Mouse (Mus musculus): ENCODE results near the gene Gm10639.
"Not testable (repeated sequence)": the region's sequence is repeated elsewhere in the genome, so short reads cannot be mapped to it uniquely, and the experiment has no call there.

Gene Gm10639

DNA sequence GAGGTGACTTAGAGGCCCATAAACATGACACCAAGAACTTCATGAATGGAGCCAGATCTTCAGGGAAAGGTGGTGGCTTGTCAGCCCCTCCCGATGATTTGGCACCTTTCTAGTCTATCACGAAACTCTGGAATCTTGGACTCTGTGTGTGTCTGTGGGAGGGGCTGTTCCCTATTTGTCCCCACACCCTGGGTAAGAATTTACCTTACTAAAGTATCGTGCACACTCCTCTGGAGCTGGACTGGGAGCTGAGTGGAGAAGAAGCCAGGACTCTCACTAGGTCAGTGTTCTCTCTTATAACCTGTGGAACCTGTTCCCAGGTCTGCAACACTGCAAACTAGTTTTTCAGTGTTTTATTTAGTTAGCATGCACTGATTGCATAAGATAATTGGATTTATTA is at the start of gene Gm10639:
Gene Gm10639, plus strand, starts transcription at position 201 of the 400 bp plus-strand sequence.
- DNase-seq (ENCODE audit: low spot score) = not testable (repeated sequence)

DNA sequence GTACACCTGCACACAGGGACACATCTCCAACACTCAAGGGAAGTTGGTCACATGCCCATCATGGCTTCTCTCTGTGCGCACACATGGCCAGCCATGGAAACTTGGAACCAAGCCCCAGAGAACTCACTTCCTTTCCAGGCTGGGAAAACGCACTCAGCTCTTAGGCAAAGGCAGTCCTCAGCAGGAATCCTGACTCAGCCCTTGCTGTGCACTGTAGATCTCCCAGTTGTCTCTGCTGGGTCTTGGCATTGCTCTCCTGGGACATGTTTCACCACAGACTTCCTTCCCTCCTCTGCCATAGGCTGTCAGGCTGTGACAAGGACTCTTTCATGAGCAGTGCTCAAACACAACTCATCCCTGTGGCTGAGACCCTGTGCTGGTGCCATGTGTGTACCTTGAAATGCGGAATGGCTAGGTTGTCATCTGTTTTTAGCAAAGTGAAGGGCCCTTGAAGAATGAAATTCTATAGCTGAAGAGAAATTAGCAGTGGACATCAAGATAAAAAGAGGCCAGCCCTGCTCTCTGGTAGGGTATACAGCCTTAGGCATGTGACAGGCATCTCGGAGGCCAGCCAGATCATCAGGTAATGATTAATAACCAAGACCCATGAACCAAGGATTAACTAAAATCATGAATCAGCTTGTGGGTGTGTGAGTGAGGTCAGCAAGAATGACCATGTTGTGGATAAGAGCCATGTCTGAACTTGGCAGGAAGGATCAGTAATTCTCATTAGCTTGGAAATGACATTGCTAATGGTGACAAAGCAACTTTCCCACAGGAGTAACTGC is 33.8 kb upstream of the Gm10639 start:
- not testable (repeated sequence) for DNase-seq (ENCODE audit: low spot score)

DNA sequence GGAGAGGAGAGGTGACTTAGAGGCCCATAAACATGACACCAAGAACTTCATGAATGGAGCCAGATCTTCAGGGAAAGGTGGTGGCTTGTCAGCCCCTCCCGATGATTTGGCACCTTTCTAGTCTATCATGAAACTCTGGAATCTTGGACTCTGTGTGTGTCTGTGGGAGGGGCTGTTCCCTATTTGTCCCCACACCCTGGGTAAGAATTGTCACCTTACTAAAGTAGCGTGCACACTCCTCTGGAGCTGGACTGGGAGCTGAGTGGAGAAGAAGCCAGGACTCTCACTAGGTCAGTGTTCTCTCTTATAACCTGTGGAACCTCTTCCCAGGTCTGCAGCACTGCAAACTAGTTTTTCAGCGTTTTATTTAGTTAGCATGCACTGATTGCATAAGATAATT is 32.8 kb upstream of the Gm10639 start, which contains the start of gene Gm3776:
Gene Gm3776, plus strand, starts transcription at position 216 of the 400 bp plus-strand sequence.
- DNase-seq (ENCODE audit: low spot score) = not testable (repeated sequence)

DNA sequence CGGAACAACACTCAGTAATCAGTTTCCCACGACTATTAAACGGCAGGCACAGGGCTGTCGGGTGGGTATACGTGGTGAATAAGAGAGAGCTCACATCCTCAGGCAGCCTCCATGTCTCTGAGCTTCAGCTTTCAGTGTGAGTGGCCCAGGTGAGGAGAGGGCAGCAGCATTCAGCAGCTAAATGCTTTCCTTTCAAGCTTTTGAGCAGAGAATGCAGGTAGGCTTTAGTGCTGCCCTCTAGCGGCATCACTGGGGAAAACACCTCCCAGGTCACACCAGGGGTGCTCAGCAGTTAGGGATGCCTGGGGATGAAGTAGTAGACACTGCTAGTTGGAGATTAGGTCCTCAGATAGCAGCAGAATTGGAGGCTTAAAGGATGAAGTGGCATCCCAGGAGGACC is 30.0 kb upstream of the Gm10639 start:
- DNase-seq (ENCODE audit: low spot score) = peak; percentile 46

DNA sequence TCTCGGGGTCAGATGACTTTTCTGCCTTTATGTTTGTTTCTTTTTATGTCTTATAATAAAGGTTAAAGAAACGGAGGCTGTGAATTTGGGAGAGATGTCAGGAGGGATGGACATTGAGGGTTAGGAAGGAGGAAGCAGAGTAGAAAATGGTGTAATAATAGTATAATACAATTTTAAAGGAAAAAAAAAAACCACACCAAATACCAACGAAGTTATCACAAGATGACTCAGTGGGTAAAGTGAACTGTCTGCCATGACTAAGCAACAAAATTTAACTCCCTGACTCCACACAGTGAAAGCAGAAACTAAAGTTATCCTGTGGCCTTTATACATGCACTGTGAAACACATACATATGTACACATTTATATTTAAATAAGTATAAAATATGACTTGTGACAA is 18.8 kb upstream of the Gm10639 start:
- DNase-seq (ENCODE audit: low spot score) = not testable (repeated sequence)

- DNase-seq (ENCODE audit: low spot score) = not testable (repeated sequence)
These were observed 7.6 kb upstream of the Gm10639 start for GRCm38 (mm10) chr9:78282002-78282711.

- DNase-seq (ENCODE audit: low spot score) = not testable (repeated sequence)
These were observed 660 bp upstream of the Gm10639 start for GRCm38 (mm10) chr9:78289063-78289462.

DNA sequence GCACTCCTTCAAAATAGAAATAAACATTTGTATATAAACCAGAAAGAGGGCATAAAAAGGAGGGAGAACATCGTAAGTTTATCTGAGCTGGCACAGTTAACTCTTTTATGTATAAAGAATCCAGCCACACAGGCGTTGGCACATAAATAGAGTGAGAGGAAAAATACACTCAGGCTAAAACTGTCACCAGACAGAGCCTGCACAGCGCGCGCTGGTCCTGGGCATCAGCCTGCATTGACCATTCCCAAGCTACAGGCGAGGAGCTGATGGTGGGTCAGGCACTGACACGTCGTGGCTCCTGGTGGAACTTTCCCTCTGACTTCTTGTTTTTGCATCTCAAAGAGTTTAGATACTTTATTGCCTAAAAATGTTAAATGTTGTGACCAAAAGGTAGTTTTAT is 2.7 kb downstream of the Gm10639 start:
- not testable (repeated sequence) for DNase-seq (ENCODE audit: low spot score)

DNA sequence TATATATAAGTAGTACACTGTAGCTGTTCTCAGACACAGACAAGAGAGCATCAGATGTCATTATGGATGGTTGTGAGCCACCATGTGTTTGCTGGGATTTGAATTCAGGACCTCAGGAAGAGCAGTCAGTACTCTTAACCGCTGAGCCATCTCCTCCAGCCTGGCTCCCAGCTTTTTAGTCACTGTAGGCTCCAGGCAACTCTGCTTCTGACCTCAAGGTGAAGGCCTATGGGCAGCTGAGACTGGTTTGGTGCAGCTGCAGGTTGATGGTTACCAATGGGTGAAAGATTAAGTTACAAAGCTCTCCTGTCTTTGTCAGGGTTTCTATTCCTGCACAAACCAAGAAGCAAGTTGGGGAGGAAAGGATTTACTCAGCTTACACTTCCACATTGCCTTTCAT is 4.0 kb downstream of the Gm10639 start:
- not testable (repeated sequence) for DNase-seq (ENCODE audit: low spot score)

DNA sequence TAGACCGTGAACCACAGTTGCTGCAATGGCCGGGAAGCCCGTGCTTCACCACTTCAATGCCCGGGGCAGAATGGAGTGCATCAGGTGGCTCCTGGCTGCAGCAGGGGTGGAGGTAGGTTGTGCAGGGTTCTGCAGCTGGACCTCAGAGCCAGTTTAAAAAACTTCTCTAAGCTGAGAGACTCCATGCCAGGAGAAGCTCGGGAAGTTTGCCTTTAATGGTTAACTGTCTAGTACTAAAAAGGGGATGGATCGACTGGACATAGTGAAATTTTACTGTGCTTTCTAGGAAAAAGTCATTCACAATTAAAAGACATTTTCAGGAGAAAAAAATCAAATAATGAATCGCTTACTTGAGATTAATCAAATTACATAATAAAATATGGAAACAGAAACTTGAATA is 5.1 kb downstream of the Gm10639 start:
- not testable (repeated sequence) for DNase-seq (ENCODE audit: low spot score)

DNA sequence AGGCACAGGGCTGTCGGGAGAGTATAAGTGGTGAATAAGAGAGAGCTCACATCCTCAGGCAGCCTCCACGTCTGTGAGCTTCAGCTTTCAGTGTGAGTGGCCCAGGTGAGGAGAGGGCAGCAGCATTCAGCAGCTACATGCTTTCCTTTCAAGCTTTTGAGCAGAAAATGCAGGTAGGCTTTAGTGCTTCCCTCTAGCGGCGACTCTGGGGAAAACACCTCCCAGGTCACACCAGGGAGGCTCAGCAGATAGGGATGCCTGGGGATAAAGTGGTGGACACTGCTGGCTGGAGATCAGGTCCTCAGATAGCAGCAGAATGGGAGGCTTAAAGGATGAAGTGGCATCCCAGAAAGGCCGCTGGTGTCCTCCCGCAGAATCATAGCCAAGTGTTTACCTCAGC is 6.4 kb downstream of the Gm10639 start:
- DNase-seq (ENCODE audit: low spot score) = peak; percentile 30

- no peak for DNase-seq (ENCODE audit: low spot score)
These were observed 8.5 kb downstream of the Gm10639 start for GRCm38 (mm10) chr9:78298232-78298631.

DNA sequence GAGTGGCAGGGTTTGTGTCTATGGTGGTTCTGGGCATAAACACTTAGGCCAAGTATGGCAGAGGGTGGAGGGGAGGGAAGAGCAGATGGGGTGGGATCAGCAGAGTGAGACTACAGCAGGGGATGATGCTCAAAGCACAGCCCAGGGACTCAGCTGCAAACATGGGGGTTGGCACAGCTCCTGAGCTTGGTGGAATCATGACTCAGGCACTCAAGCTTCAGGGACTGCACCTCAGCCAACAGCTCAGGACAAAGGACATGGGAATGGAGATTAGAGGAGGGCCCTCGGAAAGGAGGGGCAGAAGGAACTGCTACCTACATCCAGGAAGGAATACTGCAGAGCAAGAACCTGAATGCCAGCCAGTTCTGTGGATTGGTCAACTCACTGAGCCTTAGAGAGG is 9.4 kb downstream of the Gm10639 start:
- DNase-seq (ENCODE audit: low spot score) = not testable (repeated sequence)

DNA sequence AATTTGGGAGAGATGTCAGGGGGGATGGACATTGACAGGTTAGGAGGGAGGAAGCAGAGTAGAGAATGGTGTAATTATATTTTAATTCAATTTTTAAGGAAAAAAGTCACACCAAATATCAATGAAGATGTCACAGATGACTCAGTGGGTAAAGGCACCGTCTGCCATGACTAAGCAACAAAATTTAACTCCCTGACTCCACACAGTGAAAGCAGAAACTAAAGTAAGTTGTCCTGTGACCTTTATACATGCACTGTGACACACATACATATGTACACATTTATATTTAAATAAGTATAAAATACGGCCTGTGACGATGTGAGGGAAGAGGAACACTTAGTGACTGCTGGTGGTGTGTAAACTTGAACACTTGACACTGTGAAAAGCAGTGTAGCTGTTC is 18.4 kb downstream of the Gm10639 start:
- DNase-seq (ENCODE audit: low spot score) = not testable (repeated sequence)

DNA sequence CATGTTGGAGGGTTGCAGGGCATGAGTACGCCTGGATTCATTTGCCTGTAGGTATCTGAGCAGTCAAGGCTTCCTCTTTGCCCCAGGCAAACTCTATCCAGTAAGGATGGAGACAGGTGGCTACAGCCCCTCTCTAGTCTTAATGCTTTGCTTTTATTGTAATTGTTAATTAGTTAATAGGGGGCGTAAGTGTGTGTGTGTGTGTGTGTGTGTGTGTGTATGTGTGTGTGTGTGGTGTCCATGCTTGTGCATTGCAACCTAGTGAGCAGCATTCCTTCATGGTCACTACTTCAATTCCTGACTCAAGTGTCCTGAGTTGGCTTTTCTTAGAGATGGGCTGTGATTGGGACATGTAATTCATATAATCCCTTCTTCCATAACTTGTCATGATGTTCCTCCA is 25.0 kb downstream of the Gm10639 start, which contains the start of gene Omt2a:
Gene Omt2a, minus strand, starts transcription at position 101 of the 400 bp plus-strand sequence.
- DNase-seq (ENCODE audit: low spot score) = no peak

GRCm38 (mm10) chr9:78319499-78319898 is 29.8 kb downstream of the Gm10639 start:
- no peak for DNase-seq (ENCODE audit: low spot score)

DNA sequence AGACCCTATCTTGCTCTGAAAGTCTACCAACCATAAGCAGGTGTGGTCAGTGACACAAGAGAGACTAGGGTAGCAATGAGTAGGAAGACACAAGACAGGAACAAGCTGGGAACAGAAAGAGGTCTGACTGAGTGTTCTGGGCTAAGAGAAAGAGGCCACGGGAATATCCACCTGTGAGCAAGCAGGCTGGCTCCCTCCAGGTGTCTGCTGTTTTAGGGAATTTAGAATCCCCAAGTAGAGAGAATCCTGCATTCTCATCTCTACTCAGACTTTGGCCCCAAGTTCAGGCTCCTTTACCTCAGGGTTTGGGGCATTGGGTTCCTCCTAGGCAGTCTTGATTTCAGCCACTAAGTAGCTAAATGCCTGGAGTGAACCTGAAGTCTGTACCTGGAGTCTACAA is 37.6 kb downstream of the Gm10639 start, which contains the start of gene Omt2b:
Gene Omt2b, plus strand, starts transcription at position 301 of the 400 bp plus-strand sequence.
- DNase-seq (ENCODE audit: low spot score) = not testable (repeated sequence)

- not testable (repeated sequence) for DNase-seq (ENCODE audit: low spot score)
These were observed 47.3 kb downstream of the Gm10639 start for GRCm38 (mm10) chr9:78337050-78337449.

GRCm38 (mm10) chr9:78340324-78340723 is 50.6 kb downstream of the Gm10639 start:
- peak; percentile 62 for DNase-seq (ENCODE audit: low spot score)

DNA sequence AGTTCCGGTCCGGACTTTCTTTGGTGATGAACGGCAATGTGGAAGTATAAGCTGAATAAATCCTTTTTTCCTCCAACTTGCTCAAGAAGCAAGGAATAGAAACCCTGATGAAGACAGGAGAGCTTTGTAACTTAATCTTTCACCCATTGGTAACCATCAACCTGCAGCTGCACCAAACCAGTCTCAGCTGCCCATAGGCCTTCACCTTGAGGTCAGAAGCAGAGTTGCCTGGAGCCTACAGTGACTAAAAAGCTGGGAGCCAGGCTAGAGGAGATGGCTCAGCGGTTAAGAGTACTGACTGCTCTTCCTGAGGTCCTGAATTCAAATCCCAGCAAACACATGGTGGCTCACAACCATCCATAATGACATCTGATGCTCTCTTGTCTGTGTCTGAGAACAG is 52.8 kb downstream of the Gm10639 start:
- not testable (repeated sequence) for DNase-seq (ENCODE audit: low spot score)

DNA sequence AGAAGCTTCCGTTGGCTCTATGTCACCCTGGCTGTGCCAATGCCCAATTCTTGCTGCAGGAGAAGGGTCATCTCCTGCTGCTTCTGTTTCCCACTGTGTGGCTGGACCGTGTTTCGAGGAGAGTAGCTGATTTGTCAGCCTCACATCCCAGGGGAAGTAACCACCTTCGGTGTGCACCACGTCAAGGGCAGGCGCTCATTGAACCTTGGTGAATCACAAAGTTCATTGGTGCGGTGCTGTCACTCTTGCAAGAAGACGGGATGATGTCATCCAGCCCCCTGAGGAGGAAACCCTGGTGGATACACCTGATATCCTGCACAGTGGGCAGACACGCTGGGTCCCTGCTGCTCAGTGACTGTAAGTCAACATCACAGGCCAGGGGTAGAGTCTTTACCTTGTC is 53.3 kb downstream of the Gm10639 start:
- DNase-seq (ENCODE audit: low spot score) = not testable (repeated sequence)

DNA sequence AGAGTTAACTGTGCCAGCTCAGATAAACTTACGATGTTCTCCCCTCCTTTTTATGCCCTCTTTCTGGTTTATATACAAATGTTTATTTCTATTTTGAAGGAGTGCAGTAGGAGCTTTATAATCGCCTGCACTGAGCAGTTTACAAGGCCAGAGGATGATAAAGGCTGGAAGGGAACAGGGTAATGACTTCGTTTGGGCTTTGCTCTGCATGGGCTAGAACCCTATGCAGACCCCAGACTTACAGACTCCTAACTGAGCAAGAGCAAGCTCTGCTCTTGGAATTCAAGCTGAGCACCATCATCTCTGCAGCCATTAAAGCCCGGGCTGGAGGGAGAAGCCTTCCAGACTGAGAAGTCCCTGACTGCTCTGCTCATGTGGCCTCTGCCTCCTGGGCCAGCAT is 55.5 kb downstream of the Gm10639 start:
- not testable (repeated sequence) for DNase-seq (ENCODE audit: low spot score)

DNA sequence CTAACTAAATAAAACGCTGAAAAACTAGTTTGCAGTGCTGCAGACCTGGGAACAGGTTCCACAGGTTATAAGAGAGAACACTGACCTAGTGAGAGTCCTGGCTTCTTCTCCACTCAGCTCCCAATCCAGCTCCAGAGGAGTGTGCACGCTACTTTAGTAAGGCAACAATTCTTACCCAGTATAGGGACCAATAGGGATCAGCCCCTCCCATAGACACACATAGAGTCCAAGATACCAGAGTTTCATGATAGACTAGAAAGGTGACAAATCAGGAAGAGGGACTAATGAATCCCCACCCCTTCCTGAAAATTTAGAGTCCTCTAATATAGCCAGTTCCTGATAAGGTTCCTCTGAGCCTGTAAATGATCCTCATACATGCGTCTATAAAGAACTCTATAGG is 57.3 kb downstream of the Gm10639 start:
- no peak for DNase-seq (ENCODE audit: low spot score)

Measured in urinary bladder, postnatal 25 days (tissue).